Mouse (Mus musculus) kidney, adult 2 months (tissue): Measurements from ENCODE around the gene Fxyd7. TPM values are rescaled to one million over a fixed set of nuclear protein-coding genes. Genes with fewer than 3 reads are reported as not detected.
A peak's percentile ranks its signal among the peaks of the same experiment; 100 is the strongest.

Source experiments
- DNase-seq: peaks from one replicate; pipeline ENCODE4 v3.0.0; 2021
- H3K27ac ChIP-seq: fragments of 200-500 bp; 2 replicates; pipeline ENCODE4 v1.5.1; 2012; ENCODE audit warnings: low read depth, low read length, control low read depth, inconsistent platforms; ENCODE audit not compliant: insufficient read depth
- H3K27me3 ChIP-seq: fragments of 200-500 bp; replicated peaks from 2 replicates; pipeline ENCODE4 v1.6.1; 2012; ENCODE audit warnings: mild to moderate bottlenecking, moderate library complexity, low read length, inconsistent platforms; ENCODE audit not compliant: control insufficient read depth, insufficient read depth
- H3K36me3 ChIP-seq: fragments of 200-500 bp; 2 replicates; pipeline ENCODE4 v1.6.1; 2012; ENCODE audit warnings: mild to moderate bottlenecking, moderate library complexity, low read length, inconsistent platforms; ENCODE audit not compliant: control insufficient read depth, insufficient read depth
- H3K4me1 ChIP-seq: fragments of 200-500 bp; 2 replicates; pipeline ENCODE4 v1.6.1; 2011; ENCODE audit warnings: low read length; ENCODE audit not compliant: control insufficient read depth, insufficient read depth
- H3K4me3 ChIP-seq: fragments of 200-500 bp; 2 replicates; pipeline ENCODE4 v1.5.1; 2011; ENCODE audit warnings: mild to moderate bottlenecking, low read depth, low read length, control low read depth; ENCODE audit not compliant: insufficient read depth
- CTCF ChIP-seq: fragments of 200-500 bp; conservative IDR thresholded peaks from 2 replicates; pipeline ENCODE4 v1.5.1; 2011; ENCODE audit warnings: low read depth, mild to moderate bottlenecking, control low read depth, low read length, moderate library complexity, mixed read lengths; ENCODE audit not compliant: insufficient read depth, insufficient read length
- POLR2A ChIP-seq: fragments of 200-500 bp; IDR thresholded peaks from one replicate; pipeline ENCODE4 v1.6.1; 2011; ENCODE audit warnings: low read depth, low read length, control low read depth
- WGBS: fragments of 180-500 bp; shearing (Covaris S2); methylation state at CpG from one replicate; pipeline ENCODE4 v1.1.7; 2018; 5-methylcytosine and 5-hydroxymethylcytosine counted together
- polyA plus RNA-seq: library from polyadenylated mRNA; depleted of rRNA; stranded (reverse); fragments of >200 nt; gene quantifications from 2 replicates; pipeline ENCODE4 v1.2.3, GENCODE M21; 2012

Gene Fxyd7
- polyA plus RNA-seq, 1 experiment, result 2.2 TPM

DNA sequence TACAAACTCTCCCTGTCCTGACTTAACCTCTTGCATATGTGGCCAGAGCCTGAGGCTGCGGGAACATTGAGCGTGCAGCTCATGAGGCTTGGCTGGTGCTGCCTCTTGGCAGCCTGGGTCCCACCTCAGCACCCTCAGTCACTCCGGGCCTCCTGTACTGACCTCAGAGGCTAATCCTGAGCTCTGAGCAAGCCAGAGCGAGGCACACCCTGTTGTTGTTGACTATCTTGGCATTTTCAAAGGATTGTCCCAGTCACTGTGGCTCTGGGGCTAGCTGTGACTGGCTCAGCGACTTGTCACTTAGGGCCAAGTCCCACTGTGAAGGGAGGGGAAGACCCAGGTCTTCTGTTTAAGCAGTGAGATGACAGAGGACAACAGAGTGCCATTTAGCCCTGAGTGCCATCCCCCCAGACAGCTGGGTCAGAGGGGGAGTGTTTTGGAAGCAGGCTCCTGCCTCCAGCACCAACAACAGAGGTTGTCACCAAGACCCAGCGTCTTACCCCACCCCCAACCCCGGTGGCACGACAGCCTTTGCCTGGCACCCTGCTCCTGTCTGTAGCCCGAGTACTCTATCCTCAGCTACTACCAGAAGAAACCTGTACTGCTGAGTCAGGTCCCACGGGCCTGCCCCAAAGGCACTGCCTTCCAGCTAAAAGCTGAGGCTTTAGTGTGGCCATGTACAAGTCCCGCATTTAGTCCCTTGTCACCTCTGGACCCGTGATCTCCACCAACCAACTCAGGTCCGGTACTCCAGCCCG lies 31.7 kb upstream of the Fxyd7 start:
- Histone ChIP-seq H3K27ac (no peak overlapping the region), H3K27me3 (no peaks in the 10 kb centered on the region), H3K36me3 (no peaks in the 10 kb centered on the region), H3K4me3 (no peak overlapping the region), H3K4me1 (no peaks in the 10 kb centered on the region)
- WGBS, result 63% methylated on average over 14 of the region's 14 CpGs
- TF ChIP-seq CTCF, result no peak
- no peak for TF ChIP-seq POLR2A
- DNase-seq, result peak; percentile 35

DNA sequence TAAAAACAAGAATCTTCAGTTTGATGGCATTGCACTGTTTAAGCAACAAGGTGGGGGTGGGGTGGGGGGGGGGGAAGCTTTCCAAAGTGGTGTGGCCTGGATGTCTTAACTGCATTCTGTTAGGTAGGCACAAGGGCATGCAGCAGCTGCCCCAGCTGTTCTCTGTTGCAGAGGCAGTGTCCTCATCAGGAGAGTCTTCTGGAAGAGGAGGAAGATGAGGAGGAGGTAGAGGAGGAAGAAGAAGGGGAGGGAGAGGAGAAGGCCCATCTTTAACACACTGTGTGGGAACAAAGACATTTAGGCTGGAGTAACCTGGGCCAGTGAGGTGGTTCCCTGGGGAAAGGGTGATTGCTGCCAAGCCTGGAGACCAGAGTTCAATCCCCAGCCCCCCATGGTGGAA lies 30.8 kb upstream of the Fxyd7 start:
- no peak for TF ChIP-seq POLR2A
- no peak for TF ChIP-seq CTCF
- no peak for DNase-seq
- no peaks in the 10 kb centered on the region for H3K36me3 ChIP-seq
- H3K27me3 ChIP-seq, result no peaks in the 10 kb centered on the region
- H3K27ac ChIP-seq, result no peak overlapping the region
- H3K4me3 ChIP-seq, result no peak overlapping the region
- H3K4me1 ChIP-seq, result no peaks in the 10 kb centered on the region

DNA sequence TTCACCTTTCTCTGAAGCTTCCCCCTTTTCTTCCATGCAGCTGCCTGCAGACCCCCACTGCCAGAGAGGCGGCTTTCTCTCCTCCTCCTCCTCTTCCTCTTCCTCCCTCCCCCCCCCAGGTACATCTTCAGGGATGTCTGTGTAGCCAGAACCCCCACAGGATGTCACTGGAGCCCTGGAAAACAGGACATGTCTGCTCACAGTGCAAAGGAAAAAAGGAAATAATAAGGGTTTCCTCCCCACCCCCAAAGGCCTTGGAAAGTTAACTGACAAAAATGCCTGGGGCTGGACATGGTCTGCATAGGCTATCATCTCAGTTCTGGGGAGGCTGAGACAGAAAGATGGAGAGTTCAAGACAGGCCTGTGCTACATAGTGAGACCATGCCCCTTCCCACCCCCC lies 29.8 kb upstream of the Fxyd7 start:
- TF ChIP-seq CTCF, result no peak
- TF ChIP-seq POLR2A, result no peak
- no peaks in the 10 kb centered on the region for H3K27me3 ChIP-seq
- no peak for DNase-seq
- H3K4me3 ChIP-seq, result no peak overlapping the region
- no peaks in the 10 kb centered on the region for H3K4me1 ChIP-seq
- H3K27ac ChIP-seq, result no peak overlapping the region
- no peaks in the 10 kb centered on the region for H3K36me3 ChIP-seq
- 64% methylated on average over 1 of the region's 1 CpGs for WGBS

DNA sequence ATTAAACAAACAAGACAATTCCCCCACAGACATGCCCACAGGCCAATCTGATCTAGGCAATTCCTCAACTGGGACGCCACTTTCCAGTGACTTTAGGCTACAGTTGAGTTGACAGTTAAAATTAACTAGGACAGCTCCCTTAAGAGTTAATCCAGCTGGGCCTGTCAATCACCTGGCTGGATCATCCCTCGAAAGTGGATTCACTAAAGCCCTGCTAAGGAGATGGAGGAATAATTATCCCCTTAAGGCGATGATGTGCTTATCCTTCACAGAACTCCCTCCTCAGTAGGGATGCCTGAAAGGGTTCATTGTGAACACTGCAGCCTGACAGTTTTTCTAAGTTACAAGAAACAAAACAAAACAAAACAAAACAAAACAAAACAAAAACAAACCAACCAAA lies 29.3 kb upstream of the Fxyd7 start:
- no peak for TF ChIP-seq POLR2A
- TF ChIP-seq CTCF, result no peak
- no peaks in the 10 kb centered on the region for H3K27me3 ChIP-seq
- H3K4me1 ChIP-seq, result no peaks in the 10 kb centered on the region
- DNase-seq, result no peak
- no peak overlapping the region for H3K4me3 ChIP-seq
- 68% methylated on average over 3 of the region's 3 CpGs for WGBS
- H3K36me3 ChIP-seq, result no peaks in the 10 kb centered on the region
- H3K27ac ChIP-seq, result no peak overlapping the region

DNA sequence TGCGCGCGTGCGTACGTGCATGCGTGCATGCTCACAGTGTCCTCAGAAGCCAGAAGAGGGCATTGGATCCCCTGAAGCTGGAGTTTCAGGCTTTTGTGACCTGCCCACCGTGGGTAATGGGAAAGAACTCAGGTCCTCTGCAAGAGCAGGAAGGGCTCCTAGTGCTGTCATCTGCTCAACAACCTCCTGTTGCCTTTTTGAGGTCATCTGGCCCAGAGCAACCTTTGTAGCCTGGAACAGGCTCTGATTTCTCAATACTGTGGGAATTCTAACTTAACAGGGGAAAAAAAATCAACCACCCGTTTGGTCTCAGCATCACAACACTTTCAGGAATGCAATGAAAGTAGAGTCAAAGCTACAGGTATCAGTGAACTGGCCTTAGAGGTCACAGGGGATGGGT lies 28.4 kb upstream of the Fxyd7 start:
- no peak overlapping the region for H3K4me3 ChIP-seq
- no peak for DNase-seq
- H3K27ac ChIP-seq, result no peak overlapping the region
- H3K36me3 ChIP-seq, result no peaks in the 10 kb centered on the region
- WGBS, result 80% methylated on average over 8 of the region's 8 CpGs
- no peaks in the 10 kb centered on the region for H3K27me3 ChIP-seq
- no peaks in the 10 kb centered on the region for H3K4me1 ChIP-seq
- TF ChIP-seq POLR2A, result no peak
- TF ChIP-seq CTCF, result no peak

DNA sequence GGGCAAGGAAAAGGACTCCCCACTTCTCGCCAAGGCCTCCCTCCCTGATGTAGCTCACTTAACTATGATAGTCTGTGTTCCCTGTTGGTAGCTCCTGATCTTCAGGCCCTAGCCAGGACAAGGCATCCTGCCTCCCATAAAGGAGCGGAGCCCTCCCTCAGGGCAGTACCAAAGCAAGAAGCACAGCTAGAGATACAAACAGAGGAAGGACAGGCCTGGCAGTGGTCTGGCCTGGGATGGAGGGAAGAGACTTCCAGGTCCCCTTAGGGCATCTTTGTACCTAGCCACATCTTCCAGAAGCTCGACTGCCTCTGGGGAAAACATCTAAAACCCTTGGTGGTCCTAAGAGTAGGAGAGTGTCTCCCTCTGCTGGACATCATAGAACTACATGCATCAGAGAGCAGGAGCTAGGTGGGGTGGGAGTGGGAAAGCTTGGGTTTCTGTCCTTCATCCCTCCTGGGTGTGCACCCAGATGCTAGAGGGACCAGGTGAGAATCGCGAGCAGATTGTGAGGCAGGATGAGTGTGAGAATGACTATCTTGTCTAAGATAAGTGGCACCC lies 26.7 kb upstream of the Fxyd7 start:
- Histone ChIP-seq H3K4me3 (no peak overlapping the region), H3K36me3 (no peaks in the 10 kb centered on the region), H3K27ac (no peak overlapping the region), H3K4me1 (no peaks in the 10 kb centered on the region), H3K27me3 (no peaks in the 10 kb centered on the region)
- no peak for TF ChIP-seq POLR2A
- TF ChIP-seq CTCF, result peak; percentile 57
- WGBS, result 45% methylated on average over 5 of the region's 5 CpGs
- no peak for DNase-seq

DNA sequence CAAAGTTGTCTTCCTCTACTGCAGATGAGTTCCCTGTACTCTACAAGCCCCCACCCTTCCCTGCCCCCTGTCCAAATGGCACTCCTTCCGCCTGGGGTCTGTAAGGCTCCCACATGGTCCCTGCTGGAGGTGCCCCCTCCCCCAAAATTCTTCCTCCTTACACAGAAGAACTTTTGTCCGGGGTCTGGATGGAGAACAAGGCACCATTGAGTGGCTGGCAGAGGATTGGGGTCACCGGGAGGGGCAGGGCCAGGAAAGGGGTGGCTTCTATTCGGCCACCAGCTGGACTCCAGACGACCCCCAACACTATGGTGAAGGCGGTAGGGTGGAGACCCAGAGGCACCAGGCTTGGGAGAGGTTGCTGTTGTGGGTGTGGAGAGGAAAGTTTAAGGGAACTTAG lies 26.2 kb upstream of the Fxyd7 start:
- Histone ChIP-seq H3K36me3 (no peaks in the 10 kb centered on the region), H3K4me3 (no peak overlapping the region), H3K27me3 (no peaks in the 10 kb centered on the region), H3K4me1 (no peaks in the 10 kb centered on the region), H3K27ac (no peak overlapping the region)
- WGBS, result 63% methylated on average over 6 of the region's 6 CpGs
- TF ChIP-seq POLR2A, result no peak
- TF ChIP-seq CTCF, result no peak
- DNase-seq, result no peak

DNA sequence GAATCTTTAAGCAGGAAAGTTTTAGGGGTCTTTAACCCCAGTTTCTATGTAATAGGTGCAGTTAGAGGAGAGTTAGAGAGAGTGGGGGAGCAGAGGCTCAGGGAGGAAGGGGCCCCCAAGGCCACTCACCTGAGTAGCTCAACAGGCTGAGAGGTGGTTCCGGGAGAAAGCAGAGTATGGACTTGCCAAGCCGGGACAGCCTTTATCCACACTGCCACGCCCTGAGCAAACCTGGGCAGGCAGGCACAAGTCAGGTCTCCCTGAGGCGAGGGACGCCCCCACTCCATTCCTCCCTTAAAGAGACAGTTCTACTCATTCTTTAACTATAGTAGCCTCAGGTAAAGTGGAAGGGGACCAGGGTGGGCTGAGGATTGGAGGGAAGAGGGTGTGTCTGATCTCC lies 25.2 kb upstream of the Fxyd7 start, which contains the start of gene Fxyd3:
Gene Fxyd3 (minus strand): TSS at position 213 of the 400 bp plus-strand sequence.
- H3K4me3 ChIP-seq, result no peak within 1 kb of the TSS
- H3K4me1 ChIP-seq, result no peaks in the 10 kb centered on the region
- TF ChIP-seq POLR2A (no peak), CTCF (no peak)
- no peaks in the 10 kb centered on the region for H3K27me3 ChIP-seq
- WGBS, result 38% methylated on average over 5 of the region's 5 CpGs
- H3K27ac ChIP-seq, result no peak within 1 kb of the TSS
- H3K36me3 ChIP-seq, result no peaks in the 10 kb centered on the region
- no peak for DNase-seq
